Mouse (Mus musculus): ENCODE data around the gene D030056L22Rik. TPM values are rescaled to one million over a fixed set of nuclear protein-coding genes. Genes with fewer than 3 reads are reported as not detected.
A peak's percentile ranks its signal among the peaks of the same experiment; 100 is the strongest.
"Not testable (repeated sequence)": the region's sequence is repeated elsewhere in the genome, so short reads cannot be mapped to it uniquely, and the experiment has no call there.

The D030056L22Rik gene
- polyA plus RNA-seq, 1 experiment from 2014 or later = 32.3 TPM

DNA sequence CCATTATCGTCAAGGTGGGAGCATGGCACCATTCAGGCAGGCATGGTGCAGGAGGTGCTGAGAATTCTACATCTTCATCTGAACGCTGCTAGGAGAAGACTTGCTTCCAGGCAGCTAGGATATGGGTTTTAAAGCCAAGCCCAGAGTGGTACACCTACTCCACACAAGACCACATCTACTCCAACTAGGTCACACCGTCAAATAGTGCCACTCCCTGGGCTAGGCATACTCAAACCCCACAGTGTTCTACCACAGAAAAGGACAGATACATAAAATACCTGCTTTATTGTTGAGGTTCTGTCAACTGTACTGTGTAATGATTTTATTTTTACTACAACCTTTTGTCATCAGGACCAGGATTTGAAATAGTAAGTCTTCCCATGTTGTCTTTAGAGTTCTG, 17.9 kb upstream of the D030056L22Rik start:
- H3K9ac ChIP-seq = no peak overlapping the region
- no peaks in the 10 kb centered on the region for H3K4me1 ChIP-seq
- no peak overlapping the region for H3K4me2 ChIP-seq
- H3K27me3 ChIP-seq (replicated peaks) = no peaks in the 10 kb centered on the region
- no peak for ATAC-seq (ENCODE audit: insufficient read depth, low FRiP score, low read depth)
- no peak overlapping the region for H3K27ac ChIP-seq
- no peaks in the 10 kb centered on the region for H3K36me3 ChIP-seq
- no peak overlapping the region for H3K4me3 ChIP-seq (replicated peaks)
- no peaks in the 10 kb centered on the region for H3K9me3 ChIP-seq
- 95% methylated on average over 3 of the region's 3 CpGs for WGBS

DNA sequence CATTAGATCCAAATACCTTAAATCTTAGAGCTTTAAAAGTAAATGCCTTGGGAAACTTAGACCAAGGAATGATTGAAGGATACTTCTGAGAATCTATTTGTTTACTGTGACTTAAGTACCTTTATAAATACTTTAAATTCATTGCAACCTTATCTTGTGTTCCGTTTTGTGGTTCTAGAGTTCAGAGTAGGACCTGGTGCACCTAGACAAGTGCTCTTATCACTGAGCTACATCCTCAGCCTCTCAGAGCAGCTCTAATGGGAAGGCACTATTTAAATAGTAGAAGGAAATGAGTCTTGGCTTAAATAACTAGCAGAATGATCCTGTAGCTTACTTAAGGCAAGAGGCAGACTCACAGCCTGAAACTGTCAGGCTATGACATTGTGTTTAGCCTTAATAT, 17.4 kb upstream of the D030056L22Rik start:
- ATAC-seq (ENCODE audit: insufficient read depth, low FRiP score, low read depth) = peak; percentile 81; the same call in 1 of the 2 replicates
- Histone ChIP-seq H3K27ac (no peak overlapping the region), H3K4me2 (no peak overlapping the region), H3K27me3 (replicated peaks) (no peaks in the 10 kb centered on the region), H3K4me1 (no peaks in the 10 kb centered on the region), H3K9ac (no peak overlapping the region), H3K36me3 (no peaks in the 10 kb centered on the region), H3K4me3 (replicated peaks) (no peak overlapping the region), H3K9me3 (no peaks in the 10 kb centered on the region)
- WGBS = 50% methylated on average over 1 of the region's 1 CpGs

DNA sequence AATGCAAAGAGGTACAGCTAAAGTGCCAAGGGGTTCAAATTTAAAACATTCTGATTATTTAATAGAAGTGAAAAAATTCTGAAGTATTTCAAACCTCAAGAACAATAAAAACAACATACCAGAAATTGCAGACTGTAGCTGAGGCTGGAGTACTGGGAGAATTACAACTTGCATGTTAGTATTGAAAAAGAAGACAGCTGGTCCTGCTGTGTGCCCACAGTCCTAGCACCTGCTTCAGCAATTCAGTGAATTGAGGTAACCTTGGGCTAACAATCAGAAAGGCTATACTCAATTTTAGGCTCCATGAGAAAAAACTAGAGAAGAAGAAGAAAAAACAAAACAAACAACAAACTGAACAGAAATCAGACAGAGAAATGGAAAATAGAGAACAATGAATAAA, 4.9 kb upstream of the D030056L22Rik start:
- Histone ChIP-seq H3K36me3 (no peaks in the 10 kb centered on the region), H3K4me2 (no peak overlapping the region), H3K27me3 (replicated peaks) (no peaks in the 10 kb centered on the region), H3K27ac (no peak overlapping the region), H3K9ac (no peak overlapping the region), H3K9me3 (no peaks in the 10 kb centered on the region), H3K4me3 (replicated peaks) (no peak overlapping the region), H3K4me1 (0 out of 2 replicates have a peak, but pooled peaks cover 3% of the 10 kb centered on the region)
- ATAC-seq (ENCODE audit: insufficient read depth, low FRiP score, low read depth) = no peak

DNA sequence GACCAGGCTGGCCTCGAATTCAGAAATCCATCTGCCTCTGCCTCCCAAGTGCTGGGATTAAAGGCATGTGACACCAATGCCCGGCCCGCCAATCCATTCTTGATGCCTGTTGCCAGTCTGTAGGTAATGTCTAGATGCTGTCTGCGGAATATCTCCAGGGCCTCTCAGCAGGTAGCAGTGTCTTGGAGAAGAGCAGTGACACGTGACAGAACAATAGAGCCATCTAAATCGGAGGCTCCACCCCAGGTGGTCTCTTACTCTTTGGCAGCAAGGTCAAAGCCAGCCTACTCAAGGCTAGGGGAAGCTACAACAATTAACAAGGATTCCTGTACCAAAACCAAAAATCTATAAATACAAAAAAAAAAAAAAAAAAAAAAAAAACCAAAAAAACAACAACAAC, 2.1 kb upstream of the D030056L22Rik start:
- Histone ChIP-seq H3K9ac (no peak overlapping the region), H3K27ac (no peak overlapping the region), H3K36me3 (no peaks in the 10 kb centered on the region), H3K4me1 (peaks cover 10% of the 10 kb centered on the region), H3K9me3 (no peaks in the 10 kb centered on the region), H3K4me2 (no peak overlapping the region), H3K4me3 (replicated peaks) (no peak overlapping the region), H3K27me3 (replicated peaks) (no peaks in the 10 kb centered on the region)
- no peak for ATAC-seq (ENCODE audit: insufficient read depth, low FRiP score, low read depth)
- WGBS = 80% methylated on average over 6 of the region's 6 CpGs

DNA sequence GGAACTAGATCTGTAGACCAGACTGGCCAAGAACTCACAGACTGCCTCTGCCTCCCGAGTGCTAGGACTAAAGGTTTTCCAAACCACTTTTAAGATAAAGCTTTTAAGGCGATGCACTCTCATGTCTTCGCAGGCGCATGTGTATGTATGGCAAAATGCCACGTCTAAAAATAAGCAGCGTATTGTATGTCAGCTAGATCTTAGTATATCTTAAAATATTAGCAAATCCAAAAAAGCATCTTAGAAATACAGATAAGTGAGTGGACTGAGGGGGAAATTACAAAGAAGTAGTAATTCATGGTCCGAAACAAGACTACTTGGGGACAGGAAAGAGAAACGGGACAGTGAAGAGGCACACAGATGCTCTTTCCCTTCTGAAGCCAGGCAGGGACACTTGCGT, 1.4 kb upstream of the D030056L22Rik start:
- no peak overlapping the region for H3K9ac ChIP-seq
- no peak overlapping the region for H3K27ac ChIP-seq
- H3K36me3 ChIP-seq = no peaks in the 10 kb centered on the region
- H3K9me3 ChIP-seq = no peaks in the 10 kb centered on the region
- H3K27me3 ChIP-seq (replicated peaks) = no peaks in the 10 kb centered on the region
- H3K4me2 ChIP-seq = no peak overlapping the region
- no peak for ATAC-seq (ENCODE audit: insufficient read depth, low FRiP score, low read depth)
- peaks cover 10% of the 10 kb centered on the region for H3K4me1 ChIP-seq
- 73% methylated on average over 9 of the region's 9 CpGs for whole genome bisulfite sequencing
- no peak overlapping the region for H3K4me3 ChIP-seq (replicated peaks)

DNA sequence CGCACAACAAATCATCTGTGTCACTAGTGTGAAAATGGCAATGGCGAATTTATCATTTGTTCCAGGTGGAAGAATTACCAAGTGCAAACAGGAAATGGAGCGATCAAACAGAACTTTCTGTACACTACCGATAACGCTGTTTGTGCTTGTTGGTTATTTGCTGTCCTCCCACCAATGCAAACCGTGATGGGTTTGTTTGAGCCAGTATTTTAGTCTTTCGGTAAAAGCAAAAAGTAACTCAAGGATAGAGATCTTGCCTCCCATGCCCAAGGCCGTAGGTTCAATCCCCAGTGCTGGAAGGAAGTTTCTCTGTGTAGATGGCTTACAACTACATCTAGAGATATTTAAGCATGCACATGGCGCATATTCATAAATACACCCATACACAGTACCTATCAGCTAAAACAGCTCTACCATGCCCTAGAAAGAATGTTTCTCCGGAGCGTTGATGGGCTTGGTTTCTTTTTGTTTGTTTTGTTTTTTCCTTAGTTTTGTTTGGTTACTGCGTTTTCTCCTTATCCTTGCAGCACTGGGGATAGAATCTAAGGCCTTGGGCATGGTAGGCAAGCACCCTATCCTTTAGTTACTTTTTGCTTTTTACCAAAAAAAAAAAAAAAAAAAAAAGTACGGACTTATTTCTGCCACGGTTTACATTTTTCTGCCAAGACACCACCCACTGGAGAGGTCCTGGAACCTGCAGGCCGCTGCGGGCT, 684 bp upstream of the D030056L22Rik start:
- H3K36me3 ChIP-seq = no peaks in the 10 kb centered on the region
- WGBS = 49% methylated on average over 16 of the region's 16 CpGs

DNA sequence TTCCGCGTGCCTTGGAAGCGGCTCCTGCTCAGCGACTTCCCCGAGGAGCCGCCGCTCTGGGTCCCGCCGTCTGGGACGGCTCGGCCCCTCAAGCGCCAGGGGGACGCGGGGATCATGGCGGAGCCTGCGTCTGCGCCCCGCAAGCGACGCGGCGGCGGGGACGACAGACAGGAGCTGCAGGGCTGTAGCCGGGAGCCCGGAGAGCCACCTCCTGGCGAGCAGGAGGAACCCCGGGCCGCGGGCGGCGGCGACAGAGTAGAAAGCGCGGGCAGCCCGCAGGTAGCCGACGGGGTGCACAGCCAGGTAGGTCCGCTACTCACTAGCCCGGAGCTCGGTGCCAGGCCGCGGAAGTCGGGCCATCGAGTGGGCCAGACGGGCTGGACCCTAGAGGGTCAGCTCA, 364 bp downstream of the D030056L22Rik start:
- not testable (repeated sequence) for H3K27me3 ChIP-seq (replicated peaks); H3K4me1 ChIP-seq; H3K9me3 ChIP-seq; H3K36me3 ChIP-seq
- Histone ChIP-seq H3K4me2 (peak overlapping the region; percentile 76), H3K27ac (peak overlapping the region; percentile 98), H3K9ac (peak overlapping the region; percentile 94), H3K4me3 (replicated peaks) (peak overlapping the region; percentile 93)
- ATAC-seq (ENCODE audit: insufficient read depth, low FRiP score, low read depth) = peak; percentile 50; the same call in 1 of the 2 replicates
- under 1% methylated on average over 46 of the region's 46 CpGs for WGBS

More for the DNA sequence above, 684 bp upstream of the D030056L22Rik start:
- H3K4me1 ChIP-seq = peaks cover 10% of the 10 kb centered on the region
- H3K27ac ChIP-seq = peak overlapping the region; percentile 98
- no peaks in the 10 kb centered on the region for H3K27me3 ChIP-seq (replicated peaks)
- peak overlapping the region; percentile 53 for H3K4me2 ChIP-seq
- no peak for ATAC-seq (ENCODE audit: insufficient read depth, low FRiP score, low read depth)
- H3K9me3 ChIP-seq = no peaks in the 10 kb centered on the region
- peak overlapping the region; percentile 56; the same call in 1 of the 2 replicates for H3K9ac ChIP-seq
- peak overlapping the region; percentile 93 for H3K4me3 ChIP-seq (replicated peaks)

DNA sequence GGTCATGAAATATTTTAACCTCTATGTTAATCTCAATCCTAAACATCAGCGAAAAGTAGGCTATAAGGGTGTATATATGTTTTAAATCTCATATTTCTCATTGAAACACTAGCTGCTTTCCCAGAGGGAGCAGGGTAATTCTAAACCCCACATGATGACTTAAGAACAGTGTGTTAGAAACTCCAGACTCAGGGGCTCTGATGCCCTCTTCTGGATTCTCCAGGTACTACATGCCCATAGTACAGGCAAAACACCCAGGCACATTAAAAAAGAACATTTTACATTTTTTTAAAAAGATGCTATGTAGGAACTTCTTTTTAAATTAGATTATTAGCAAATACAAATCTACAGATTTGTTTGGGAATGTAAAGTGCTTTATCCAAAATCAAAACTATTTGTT, 3.4 kb downstream of the D030056L22Rik start:
- Histone ChIP-seq H3K27me3 (replicated peaks) (no peaks in the 10 kb centered on the region), H3K4me3 (replicated peaks) (no peak overlapping the region), H3K27ac (no peak overlapping the region), H3K9me3 (no peaks in the 10 kb centered on the region), H3K4me2 (no peak overlapping the region), H3K36me3 (no peaks in the 10 kb centered on the region), H3K4me1 (peaks cover 10% of the 10 kb centered on the region), H3K9ac (no peak overlapping the region)
- 28% methylated on average over 1 of the region's 1 CpGs for WGBS
- ATAC-seq (ENCODE audit: insufficient read depth, low FRiP score, low read depth) = no peak

DNA sequence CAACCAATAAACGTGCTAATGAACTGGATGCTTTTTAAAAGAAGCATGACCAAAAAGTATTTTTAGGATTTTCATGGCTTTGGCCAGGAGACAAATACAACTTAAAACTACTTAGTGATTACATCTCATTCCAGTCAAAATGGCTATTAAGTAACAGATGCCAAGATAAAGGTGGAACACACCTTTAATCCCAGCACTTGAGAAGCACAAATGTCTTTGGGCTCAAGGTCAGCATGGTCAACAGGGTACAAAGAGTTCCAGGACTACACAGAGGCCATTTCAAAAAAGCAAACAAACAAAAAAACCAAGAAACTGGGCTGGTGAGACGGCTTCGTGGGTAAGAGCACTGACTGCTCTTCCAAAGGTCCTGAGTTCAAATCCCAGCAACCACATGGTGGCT, 7.3 kb downstream of the D030056L22Rik start:
- Histone ChIP-seq H3K4me3 (replicated peaks) (no peak overlapping the region), H3K9ac (no peak overlapping the region), H3K4me2 (no peak overlapping the region), H3K27ac (no peak overlapping the region), H3K9me3 (no peaks in the 10 kb centered on the region), H3K4me1 (no peaks in the 10 kb centered on the region), H3K36me3 (no peaks in the 10 kb centered on the region), H3K27me3 (replicated peaks) (no peaks in the 10 kb centered on the region)
- 81% methylated on average over 3 of the region's 3 CpGs for WGBS
- no peak for ATAC-seq (ENCODE audit: insufficient read depth, low FRiP score, low read depth)

DNA sequence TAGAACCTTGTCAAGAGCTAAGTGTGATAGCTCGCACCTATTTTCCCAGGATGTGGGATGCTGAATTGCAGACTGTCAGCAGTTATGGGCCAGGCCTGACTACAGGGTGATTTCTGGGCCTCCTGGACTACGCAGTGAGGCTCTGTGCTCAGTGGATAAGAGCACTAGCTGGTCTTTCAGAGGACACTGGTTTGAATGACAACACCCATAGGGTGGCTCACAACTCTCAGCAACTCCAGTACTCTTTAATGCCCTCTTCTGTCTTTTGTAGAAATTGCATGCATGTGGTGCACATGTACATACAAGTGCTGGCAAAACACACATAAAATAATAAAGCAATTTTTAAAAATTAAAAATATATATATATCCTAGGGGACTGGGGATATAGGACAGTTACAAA, 12.2 kb downstream of the D030056L22Rik start:
- Histone ChIP-seq H3K9ac (no peak overlapping the region), H3K9me3 (no peaks in the 10 kb centered on the region), H3K36me3 (no peaks in the 10 kb centered on the region), H3K4me2 (no peak overlapping the region), H3K4me1 (no peaks in the 10 kb centered on the region), H3K27ac (no peak overlapping the region), H3K27me3 (replicated peaks) (no peaks in the 10 kb centered on the region), H3K4me3 (replicated peaks) (no peak overlapping the region)
- ATAC-seq (ENCODE audit: insufficient read depth, low FRiP score, low read depth) = no peak
- 87% methylated on average over 2 of the region's 2 CpGs for WGBS

DNA sequence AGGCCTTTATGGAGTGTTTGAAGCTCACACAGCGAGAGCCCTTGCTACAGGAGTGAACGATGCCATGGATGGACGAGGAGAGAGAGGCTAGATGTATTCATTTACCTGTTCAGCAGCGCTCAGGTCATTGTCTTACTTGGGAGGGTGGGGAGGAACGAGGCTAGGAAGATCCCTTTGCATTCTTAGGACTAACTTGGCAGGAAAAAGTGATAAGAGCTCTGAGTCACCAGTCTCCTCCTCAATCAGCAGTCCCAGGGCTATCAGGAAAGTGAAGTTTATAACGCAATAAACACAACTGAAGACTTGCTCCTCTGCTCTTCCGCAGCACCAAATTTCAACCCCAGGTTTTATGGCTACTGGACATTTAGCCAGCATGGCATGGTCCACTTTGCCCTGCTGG, 17.3 kb downstream of the D030056L22Rik start:
- Histone ChIP-seq H3K36me3 (no peaks in the 10 kb centered on the region), H3K9me3 (no peaks in the 10 kb centered on the region), H3K9ac (no peak overlapping the region), H3K27me3 (replicated peaks) (no peaks in the 10 kb centered on the region), H3K27ac (no peak overlapping the region), H3K4me2 (no peak overlapping the region), H3K4me1 (no peaks in the 10 kb centered on the region), H3K4me3 (replicated peaks) (no peak overlapping the region)
- WGBS = 51% methylated on average over 7 of the region's 7 CpGs
- no peak for ATAC-seq (ENCODE audit: insufficient read depth, low FRiP score, low read depth)

DNA sequence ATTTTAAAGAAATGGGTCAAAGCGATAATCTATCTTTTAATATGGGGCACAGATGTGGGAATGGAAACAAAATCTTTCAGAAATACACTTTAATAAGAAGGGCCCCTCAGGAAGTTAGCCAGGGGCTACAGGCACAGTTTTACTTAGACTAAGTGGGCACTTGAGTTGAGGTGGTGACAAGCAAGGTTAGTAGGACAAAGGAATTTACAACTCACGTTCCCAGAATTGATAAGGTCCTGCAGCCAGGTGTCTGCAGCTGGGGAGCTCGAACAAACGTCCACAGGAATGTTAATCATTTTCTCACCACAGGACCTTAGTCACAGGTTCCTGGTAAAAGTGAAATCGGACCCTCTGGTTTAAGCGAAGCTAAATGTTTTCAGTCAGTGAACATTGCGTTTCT, 18.1 kb downstream of the D030056L22Rik start:
- no peak for ATAC-seq (ENCODE audit: insufficient read depth, low FRiP score, low read depth)
- H3K4me1 ChIP-seq = no peaks in the 10 kb centered on the region
- no peak overlapping the region for H3K9ac ChIP-seq
- H3K9me3 ChIP-seq = no peaks in the 10 kb centered on the region
- no peak overlapping the region for H3K4me2 ChIP-seq
- no peaks in the 10 kb centered on the region for H3K36me3 ChIP-seq
- no peak overlapping the region for H3K4me3 ChIP-seq (replicated peaks)
- WGBS = 22% methylated on average over 7 of the region's 7 CpGs
- no peaks in the 10 kb centered on the region for H3K27me3 ChIP-seq (replicated peaks)
- no peak overlapping the region for H3K27ac ChIP-seq

DNA sequence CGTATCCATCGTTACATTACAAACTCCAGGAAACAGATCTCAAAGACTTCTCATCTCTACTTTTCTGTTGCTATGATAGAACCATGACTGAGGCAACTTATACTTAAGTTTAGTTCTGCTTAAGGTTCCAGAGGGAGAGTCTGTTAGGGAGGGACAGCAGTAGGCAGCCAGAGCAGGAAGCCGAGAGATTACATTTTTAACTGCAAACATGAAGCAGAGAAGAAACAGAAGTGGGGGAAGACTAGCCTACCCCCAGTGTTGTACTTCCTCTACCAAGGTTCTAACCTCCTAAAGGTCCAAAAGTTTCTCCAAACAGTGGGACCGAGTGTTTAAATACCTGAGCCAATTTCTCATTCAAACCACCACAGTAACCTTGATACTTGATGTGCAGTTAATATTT, 22.9 kb downstream of the D030056L22Rik start:
- H3K4me3 ChIP-seq (replicated peaks) = no peak overlapping the region
- no peak overlapping the region for H3K27ac ChIP-seq
- WGBS = 85% methylated on average over 4 of the region's 4 CpGs
- no peaks in the 10 kb centered on the region for H3K36me3 ChIP-seq
- no peaks in the 10 kb centered on the region for H3K27me3 ChIP-seq (replicated peaks)
- no peaks in the 10 kb centered on the region for H3K9me3 ChIP-seq
- no peak overlapping the region for H3K9ac ChIP-seq
- no peak overlapping the region for H3K4me2 ChIP-seq
- H3K4me1 ChIP-seq = no peaks in the 10 kb centered on the region
- ATAC-seq (ENCODE audit: insufficient read depth, low FRiP score, low read depth) = no peak

All from stomach, embryonic 15.5 days (tissue).